Mouse (Mus musculus) liver, embryonic 14.5 days (tissue): ENCODE measurements around the gene Sh3d21. TPM values are rescaled to one million over a fixed set of nuclear protein-coding genes. Genes with fewer than 3 reads are reported as not detected.

Experiments used
- ATAC-seq: fragments of 200-750 bp; cut with Nextera tagmentation; 2 replicates; pipeline ENCODE4 v1.8.0; 2017; ENCODE audit warnings: moderate number of reproducible peaks, mild to moderate bottlenecking, moderate library complexity; ENCODE audit not compliant: insufficient read depth
- DNase-seq, 3 experiments: peaks; one replicate each; pipeline ENCODE4 v3.0.0-alpha.2; 2012 to 2013; ENCODE audit warnings: low read depth in 3 of 3, low spot score in 3 of 3
- H3K27ac ChIP-seq: fragments of 300-500 bp; sonication (generic); 2 replicates; pipeline ENCODE4 v1.5.1; 2014; ENCODE audit warnings: moderate library complexity, mild to moderate bottlenecking, control low read depth, inconsistent platforms
- H3K27me3 ChIP-seq: fragments of 300-500 bp; sonication (generic); 2 replicates; pipeline ENCODE4 v1.6.1; 2014; ENCODE audit warnings: mild to moderate bottlenecking, low read length, moderate library complexity; ENCODE audit not compliant: control insufficient read depth, insufficient read depth
- H3K36me3 ChIP-seq: fragments of 300-500 bp; sonication (generic); replicated peaks from 2 replicates; pipeline ENCODE4 v1.6.1; 2014; ENCODE audit warnings: low read depth; ENCODE audit not compliant: control insufficient read depth, insufficient read depth
- H3K4me1 ChIP-seq, 2 experiments: fragments of 200-500 bp in 1 of 2; fragments of 300-500 bp in 1 of 2; sonication (generic) in 1 of 2; replicated peaks; 2 replicates each; pipeline ENCODE4 v1.6.1; 2012 to 2014; ENCODE audit warnings: antibody characterized with exemption in 1 of 2, inconsistent platforms in 1 of 2, low read length in 1 of 2; ENCODE audit not compliant: control insufficient read depth in 2 of 2, insufficient read depth in 2 of 2
- H3K4me2 ChIP-seq: fragments of 300-500 bp; sonication (generic); 2 replicates; pipeline ENCODE4 v1.6.1; 2014; ENCODE audit warnings: low read depth, mild to moderate bottlenecking, control low read depth, moderate library complexity
- H3K4me3 ChIP-seq, 2 experiments: fragments of 200-500 bp in 1 of 2; fragments of 300-500 bp in 1 of 2; sonication (generic) in 1 of 2; 2 replicates each; pipeline ENCODE4 v1.5.1; 2012 to 2014; ENCODE audit warnings: low read depth in 2 of 2, low read length in 2 of 2, mild to moderate bottlenecking in 2 of 2, control low read depth in 1 of 2, inconsistent platforms in 1 of 2, moderate library complexity in 1 of 2; ENCODE audit not compliant: insufficient read depth in 1 of 2
- H3K9ac ChIP-seq: fragments of 300-500 bp; sonication (generic); replicated peaks from 2 replicates; pipeline ENCODE4 v1.6.1; 2014; ENCODE audit warnings: mild to moderate bottlenecking, control low read depth, moderate library complexity
- H3K9me3 ChIP-seq: fragments of 300-500 bp; sonication (generic); 2 replicates; pipeline ENCODE4 v1.6.1; 2016; ENCODE audit warnings: low read length, mixed read lengths; ENCODE audit not compliant: control insufficient read depth
- CTCF ChIP-seq: IDR thresholded peaks from 2 replicates; pipeline ENCODE4 v1.5.1; 2016; ENCODE audit warnings: antibody characterized with exemption, low read depth, control low read depth
- EP300 ChIP-seq: IDR thresholded peaks from 2 replicates; pipeline ENCODE4 v1.6.1; 2016; ENCODE audit warnings: antibody characterized with exemption, low read depth
- WGBS: fragments of 180-500 bp; shearing (Covaris S2); extraction: QIAGEN DNeasy Blood & Tissue Kit; methylation state at CpG from one replicate; pipeline ENCODE4 v1.1.7; 2014; ENCODE audit not compliant: insufficient replicate concordance; 5-methylcytosine and 5-hydroxymethylcytosine counted together
- polyA plus RNA-seq, 2 experiments: library from polyadenylated mRNA; depleted of rRNA in 1 of 2; stranded (reverse) in 1 of 2; unstranded in 1 of 2; fragments of >200 nt; fragmentation: Nextera tagmentation in 1 of 2; extraction: Ambion mirVana in 1 of 2; gene quantifications; 2 replicates each; pipeline versions ENCODE4 v1.2.1 to v1.2.3; 2012 to 2014

Sh3d21 gene
- polyA plus RNA-seq, 2 experiments: 0.46 to 0.93 TPM

DNA sequence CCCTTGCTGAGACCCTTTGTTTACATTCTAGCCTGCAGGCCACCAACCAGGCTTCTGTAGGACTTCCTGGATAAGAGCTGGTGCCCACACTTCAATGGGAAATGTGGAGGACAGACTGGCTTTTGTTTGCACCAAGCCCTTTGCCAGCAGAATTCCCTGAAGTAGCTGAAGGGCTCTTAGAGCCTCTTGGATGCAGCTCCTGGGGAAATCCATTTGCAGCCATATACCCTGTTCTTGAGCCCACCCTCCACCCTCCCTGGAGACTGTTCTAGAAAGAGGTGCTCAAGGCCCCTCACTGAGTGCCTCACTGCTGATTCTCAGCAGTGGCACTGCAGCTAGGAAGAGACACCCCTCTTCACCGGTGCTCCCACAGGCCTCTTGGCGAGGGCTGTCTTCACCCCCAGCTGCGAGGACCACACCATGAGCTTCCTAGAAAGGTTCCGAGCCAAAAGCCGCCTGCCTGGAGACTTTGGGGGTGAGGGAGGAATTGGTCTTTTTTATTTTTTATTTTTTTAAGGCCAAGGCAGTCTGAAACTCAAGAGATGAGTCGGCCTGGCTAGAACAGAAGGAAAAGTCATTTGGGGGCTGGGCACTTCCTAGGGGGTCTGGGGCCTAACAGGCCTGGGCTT lies 30.5 kb downstream of the Sh3d21 start:
- H3K9me3 ChIP-seq: no peaks in the 10 kb centered on the region
- no peaks in the 10 kb centered on the region for H3K27me3 ChIP-seq
- no peak overlapping the region for H3K27ac ChIP-seq
- no peak for ATAC-seq
- WGBS: 71% methylated on average over 6 of the region's 6 CpGs
- H3K4me2 ChIP-seq: no peak overlapping the region
- no peak overlapping the region for H3K9ac ChIP-seq
- DNase-seq: no peak
- TF ChIP-seq EP300 (no peak), CTCF (no peak)
- no peak overlapping the region for H3K4me3 ChIP-seq
- H3K4me1 ChIP-seq: peaks cover 0 to 7% of the 10 kb centered on the region in 2 experiments; a peak in 2 of 4 replicates
- peaks cover 7% of the 10 kb centered on the region for H3K36me3 ChIP-seq

GRCm38 (mm10) chr4:126131290-126132121 lies 31.8 kb downstream of the Sh3d21 start:
- no peak for ATAC-seq
- no peak overlapping the region for H3K4me3 ChIP-seq
- DNase-seq: no peak
- H3K9ac ChIP-seq: no peak overlapping the region
- H3K36me3 ChIP-seq: peaks cover 7% of the 10 kb centered on the region
- no peak overlapping the region for H3K4me2 ChIP-seq
- no peak overlapping the region for H3K27ac ChIP-seq
- TF ChIP-seq CTCF (no peak), EP300 (no peak)
- H3K27me3 ChIP-seq: no peaks in the 10 kb centered on the region
- WGBS: 59% methylated on average over 10 of the region's 10 CpGs
- no peaks in the 10 kb centered on the region for H3K9me3 ChIP-seq
- peaks cover 0 to 7% of the 10 kb centered on the region in 2 experiments; a peak in 2 of 4 replicates for H3K4me1 ChIP-seq

DNA sequence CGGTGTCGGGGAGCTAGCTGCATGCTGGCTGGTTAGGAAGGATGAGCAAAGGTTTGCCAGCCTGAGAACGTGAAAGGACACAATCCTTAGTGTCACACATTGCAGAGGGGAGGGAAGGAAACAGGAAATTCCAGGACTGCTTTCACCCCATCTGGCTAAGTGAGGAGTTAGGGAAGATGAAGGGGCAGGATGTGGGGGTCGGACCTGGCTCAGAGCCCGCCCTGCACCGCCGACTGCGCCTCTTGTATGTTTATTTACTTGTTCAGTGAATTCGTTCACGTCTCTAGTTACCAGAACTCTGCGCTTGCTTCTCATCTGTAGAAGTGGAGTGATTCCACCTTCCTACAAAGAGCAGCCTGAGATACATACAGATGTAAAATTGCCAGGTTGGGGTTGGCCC lies 32.8 kb downstream of the Sh3d21 start:
- H3K4me1 ChIP-seq: peaks cover 0 to 7% of the 10 kb centered on the region in 2 experiments; a peak in 2 of 4 replicates
- H3K9ac ChIP-seq: no peak overlapping the region
- H3K27ac ChIP-seq: no peak overlapping the region
- no peaks in the 10 kb centered on the region for H3K9me3 ChIP-seq
- H3K4me2 ChIP-seq: no peak overlapping the region
- TF ChIP-seq CTCF: no peak
- TF ChIP-seq EP300: no peak
- peaks cover 7% of the 10 kb centered on the region for H3K36me3 ChIP-seq
- H3K4me3 ChIP-seq: no peak overlapping the region
- DNase-seq: no peak
- no peak for ATAC-seq
- 76% methylated on average over 11 of the region's 11 CpGs for WGBS
- no peaks in the 10 kb centered on the region for H3K27me3 ChIP-seq

DNA sequence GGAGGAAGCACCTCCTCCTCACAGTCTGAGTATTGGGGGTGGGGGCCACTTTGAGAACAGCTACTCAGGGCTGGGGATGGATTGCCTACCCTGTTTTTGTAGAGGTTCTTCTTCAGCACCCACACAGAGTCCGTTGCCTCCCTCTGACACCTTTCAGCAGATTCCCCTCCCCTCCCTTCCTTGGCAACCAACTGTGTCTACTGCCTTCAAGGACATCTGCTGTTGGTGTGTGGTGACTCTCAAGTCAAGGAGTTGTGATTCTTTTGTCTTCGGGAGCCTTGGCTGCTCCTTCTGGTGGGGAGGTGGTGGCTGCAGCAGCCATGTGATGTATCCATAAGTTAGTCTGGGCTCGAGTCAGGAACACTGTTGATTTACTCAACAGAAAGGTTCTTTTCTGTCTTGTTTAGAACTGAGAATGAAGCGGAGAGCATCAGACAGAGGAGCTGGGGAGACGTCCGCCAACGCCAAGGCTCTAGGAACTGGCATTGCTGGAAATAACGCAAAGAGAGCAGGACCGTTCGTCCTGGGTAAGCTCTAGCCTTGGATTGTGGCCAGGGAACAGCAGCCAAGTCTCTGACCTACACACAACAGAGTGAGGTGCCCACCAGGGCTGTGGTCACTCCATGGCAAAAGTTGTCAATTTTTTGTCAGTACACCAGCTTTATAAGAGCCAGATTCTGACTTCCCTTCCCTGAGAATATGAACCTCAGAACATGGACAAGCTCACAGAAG lies 39.8 kb downstream of the Sh3d21 start:
- Histone ChIP-seq H3K27ac (no peak overlapping the region), H3K4me1 (no peaks in the 10 kb centered on the region), H3K9ac (no peak overlapping the region), H3K27me3 (no peaks in the 10 kb centered on the region), H3K9me3 (no peaks in the 10 kb centered on the region), H3K4me2 (no peak overlapping the region), H3K4me3 (no peak overlapping the region), H3K36me3 (no peaks in the 10 kb centered on the region; the same call in 1 of the 2 replicates)
- 76% methylated on average over 10 of the region's 10 CpGs for WGBS
- ATAC-seq (no peak), DNase-seq (no peak)
- no peak for TF ChIP-seq CTCF
- no peak for TF ChIP-seq EP300

- DNase-seq (no peak), ATAC-seq (no peak)
- no peak overlapping the region for H3K4me3 ChIP-seq
- no peaks in the 10 kb centered on the region; the same call in 1 of the 2 replicates for H3K36me3 ChIP-seq
- 82% methylated on average over 2 of the region's 2 CpGs for WGBS
- no peaks in the 10 kb centered on the region for H3K27me3 ChIP-seq
- no peak overlapping the region for H3K9ac ChIP-seq
- no peak overlapping the region for H3K27ac ChIP-seq
- no peaks in the 10 kb centered on the region for H3K4me1 ChIP-seq
- H3K4me2 ChIP-seq: no peak overlapping the region
- TF ChIP-seq CTCF: no peak
- no peaks in the 10 kb centered on the region for H3K9me3 ChIP-seq
Measured at GRCm38 (mm10) chr4:126120506-126120905, 42.8 kb downstream of the Sh3d21 start.
